Mouse (Mus musculus): ENCODE measurements around the gene Krt82. TPM values are rescaled to one million over a fixed set of nuclear protein-coding genes. Genes with fewer than 3 reads are reported as not detected.

The Krt82 gene
- polyA plus RNA-seq, 1 experiment from 2014 or later, result not detected

- H3K9ac ChIP-seq (replicated peaks; ENCODE audit: low read length), result no peak within 1 kb of the TSS
- DNase-seq (no peak), ATAC-seq (ENCODE audit: low FRiP score, low TSS enrichment) (no peak)
- no peaks in the 10 kb centered on the region for H3K27me3 ChIP-seq (ENCODE audit: control insufficient read depth, insufficient read depth, low read length)
- no peak within 1 kb of the TSS for H3K27ac ChIP-seq (replicated peaks; ENCODE audit: low read depth, low read length)
- WGBS, result 67% methylated on average over 5 of the region's 5 CpGs
- no peaks in the 10 kb centered on the region for H3K36me3 ChIP-seq (ENCODE audit: control insufficient read depth, insufficient read depth, low read length)
- H3K4me1 ChIP-seq (ENCODE audit: control insufficient read depth, insufficient read depth, low read length), result no peaks in the 10 kb centered on the region
- H3K4me3 ChIP-seq (replicated peaks; ENCODE audit: low read depth, low read length), result no peak within 1 kb of the TSS
- no peaks in the 10 kb centered on the region for H3K9me3 ChIP-seq (ENCODE audit: control insufficient read depth, low read length)
- no peak within 1 kb of the TSS for H3K4me2 ChIP-seq (ENCODE audit: low read length)
These were observed 12.4 kb upstream of the Krt82 start, which contains the start of gene Krt90 for GRCm38 (mm10) chr15:101562850-101563249. Gene Krt90 (minus strand): TSS chr15:101562950.

- no peak for ATAC-seq (ENCODE audit: low FRiP score, low TSS enrichment)
- H3K27ac ChIP-seq (replicated peaks; ENCODE audit: low read depth, low read length), result no peak overlapping the region
- no peak overlapping the region for H3K4me3 ChIP-seq (replicated peaks; ENCODE audit: low read depth, low read length)
- H3K9me3 ChIP-seq (ENCODE audit: control insufficient read depth, low read length), result no peaks in the 10 kb centered on the region
- no peak overlapping the region for H3K9ac ChIP-seq (replicated peaks; ENCODE audit: low read length)
- 6% methylated on average over 7 of the region's 7 CpGs for WGBS
- no peak for DNase-seq
- no peaks in the 10 kb centered on the region; the same call in 1 of the 2 replicates for H3K4me1 ChIP-seq (ENCODE audit: control insufficient read depth, insufficient read depth, low read length)
- no peaks in the 10 kb centered on the region for H3K36me3 ChIP-seq (ENCODE audit: control insufficient read depth, insufficient read depth, low read length)
- no peak overlapping the region for H3K4me2 ChIP-seq (ENCODE audit: low read length)
- H3K27me3 ChIP-seq (ENCODE audit: control insufficient read depth, insufficient read depth, low read length), result no peaks in the 10 kb centered on the region
These were observed 7.7 kb upstream of the Krt82 start for GRCm38 (mm10) chr15:101558034-101558646.

- WGBS, result under 1% methylated on average over 11 of the region's 11 CpGs
- Histone ChIP-seq H3K4me2 (ENCODE audit: low read length) (peak overlapping the region; percentile 26), H3K27ac (replicated peaks; ENCODE audit: low read depth, low read length) (no peak overlapping the region), H3K9me3 (ENCODE audit: control insufficient read depth, low read length) (no peaks in the 10 kb centered on the region), H3K27me3 (ENCODE audit: control insufficient read depth, insufficient read depth, low read length) (no peaks in the 10 kb centered on the region; the same call in 1 of the 2 replicates), H3K9ac (replicated peaks; ENCODE audit: low read length) (no peak overlapping the region), H3K4me1 (ENCODE audit: control insufficient read depth, insufficient read depth, low read length) (no peaks in the 10 kb centered on the region; the same call in 1 of the 2 replicates), H3K4me3 (replicated peaks; ENCODE audit: low read depth, low read length) (no peak overlapping the region), H3K36me3 (ENCODE audit: control insufficient read depth, insufficient read depth, low read length) (no peaks in the 10 kb centered on the region)
- ATAC-seq (ENCODE audit: low FRiP score, low TSS enrichment) (0 out of 2 replicates have a peak, but pooled peaks have one; percentile 40), DNase-seq (peak; percentile 72)
These were observed 2.7 kb upstream of the Krt82 start for GRCm38 (mm10) chr15:101553169-101553568.

GRCm38 (mm10) chr15:101552188-101552587 is 1.7 kb upstream of the Krt82 start:
- no peaks in the 10 kb centered on the region; the same call in 1 of the 2 replicates for H3K4me1 ChIP-seq (ENCODE audit: control insufficient read depth, insufficient read depth, low read length)
- H3K9me3 ChIP-seq (ENCODE audit: control insufficient read depth, low read length), result no peaks in the 10 kb centered on the region
- no peak overlapping the region for H3K4me2 ChIP-seq (ENCODE audit: low read length)
- H3K36me3 ChIP-seq (ENCODE audit: control insufficient read depth, insufficient read depth, low read length), result no peaks in the 10 kb centered on the region
- WGBS, result 89% methylated on average over 8 of the region's 8 CpGs
- no peak overlapping the region for H3K27ac ChIP-seq (replicated peaks; ENCODE audit: low read depth, low read length)
- ATAC-seq (ENCODE audit: low FRiP score, low TSS enrichment) (no peak), DNase-seq (no peak)
- H3K27me3 ChIP-seq (ENCODE audit: control insufficient read depth, insufficient read depth, low read length), result no peaks in the 10 kb centered on the region; the same call in 1 of the 2 replicates
- no peak overlapping the region for H3K4me3 ChIP-seq (replicated peaks; ENCODE audit: low read depth, low read length)
- no peak overlapping the region for H3K9ac ChIP-seq (replicated peaks; ENCODE audit: low read length)

GRCm38 (mm10) chr15:101544478-101544877 is 6.0 kb downstream of the Krt82 start:
- no peak for DNase-seq
- WGBS, result 57% methylated on average over 3 of the region's 3 CpGs
- ATAC-seq (ENCODE audit: low FRiP score, low TSS enrichment), result no peak

GRCm38 (mm10) chr15:101542543-101542942 is 7.9 kb downstream of the Krt82 start:
- DNase-seq (no peak), ATAC-seq (ENCODE audit: low FRiP score, low TSS enrichment) (no peak)
- H3K4me2 ChIP-seq (ENCODE audit: low read length), result no peak overlapping the region
- no peaks in the 10 kb centered on the region for H3K9me3 ChIP-seq (ENCODE audit: control insufficient read depth, low read length)
- H3K36me3 ChIP-seq (ENCODE audit: control insufficient read depth, insufficient read depth, low read length), result no peaks in the 10 kb centered on the region
- H3K9ac ChIP-seq (replicated peaks; ENCODE audit: low read length), result no peak overlapping the region
- WGBS, result 56% methylated on average over 9 of the region's 9 CpGs
- H3K27me3 ChIP-seq (ENCODE audit: control insufficient read depth, insufficient read depth, low read length), result no peaks in the 10 kb centered on the region
- no peak overlapping the region for H3K27ac ChIP-seq (replicated peaks; ENCODE audit: low read depth, low read length)
- no peaks in the 10 kb centered on the region for H3K4me1 ChIP-seq (ENCODE audit: control insufficient read depth, insufficient read depth, low read length)
- no peak overlapping the region for H3K4me3 ChIP-seq (replicated peaks; ENCODE audit: low read depth, low read length)

More at GRCm38 (mm10) chr15:101544478-101544877, 6.0 kb downstream of the Krt82 start:
- Histone ChIP-seq H3K27ac (replicated peaks; ENCODE audit: low read depth, low read length) (no peak overlapping the region), H3K27me3 (ENCODE audit: control insufficient read depth, insufficient read depth, low read length) (no peaks in the 10 kb centered on the region), H3K36me3 (ENCODE audit: control insufficient read depth, insufficient read depth, low read length) (no peaks in the 10 kb centered on the region), H3K4me2 (ENCODE audit: low read length) (no peak overlapping the region), H3K9ac (replicated peaks; ENCODE audit: low read length) (no peak overlapping the region), H3K4me3 (replicated peaks; ENCODE audit: low read depth, low read length) (no peak overlapping the region), H3K9me3 (ENCODE audit: control insufficient read depth, low read length) (no peaks in the 10 kb centered on the region), H3K4me1 (ENCODE audit: control insufficient read depth, insufficient read depth, low read length) (no peaks in the 10 kb centered on the region)

GRCm38 (mm10) chr15:101538580-101538900 is 11.9 kb downstream of the Krt82 start:
- Histone ChIP-seq H3K4me2 (ENCODE audit: low read length) (no peak overlapping the region), H3K4me3 (replicated peaks; ENCODE audit: low read depth, low read length) (no peak overlapping the region), H3K36me3 (ENCODE audit: control insufficient read depth, insufficient read depth, low read length) (no peaks in the 10 kb centered on the region), H3K9ac (replicated peaks; ENCODE audit: low read length) (no peak overlapping the region), H3K4me1 (ENCODE audit: control insufficient read depth, insufficient read depth, low read length) (no peaks in the 10 kb centered on the region), H3K9me3 (ENCODE audit: control insufficient read depth, low read length) (no peaks in the 10 kb centered on the region), H3K27ac (replicated peaks; ENCODE audit: low read depth, low read length) (no peak overlapping the region), H3K27me3 (ENCODE audit: control insufficient read depth, insufficient read depth, low read length) (no peaks in the 10 kb centered on the region)
- WGBS, result 65% methylated on average over 4 of the region's 4 CpGs
- ATAC-seq (ENCODE audit: low FRiP score, low TSS enrichment) (no peak), DNase-seq (no peak)

GRCm38 (mm10) chr15:101537864-101538579 is 12.4 kb downstream of the Krt82 start:
- Histone ChIP-seq H3K4me2 (ENCODE audit: low read length) (no peak overlapping the region), H3K4me1 (ENCODE audit: control insufficient read depth, insufficient read depth, low read length) (no peaks in the 10 kb centered on the region), H3K9me3 (ENCODE audit: control insufficient read depth, low read length) (no peaks in the 10 kb centered on the region), H3K4me3 (replicated peaks; ENCODE audit: low read depth, low read length) (no peak overlapping the region), H3K27ac (replicated peaks; ENCODE audit: low read depth, low read length) (no peak overlapping the region), H3K9ac (replicated peaks; ENCODE audit: low read length) (no peak overlapping the region), H3K27me3 (ENCODE audit: control insufficient read depth, insufficient read depth, low read length) (no peaks in the 10 kb centered on the region), H3K36me3 (ENCODE audit: control insufficient read depth, insufficient read depth, low read length) (no peaks in the 10 kb centered on the region)
- ATAC-seq (ENCODE audit: low FRiP score, low TSS enrichment) (no peak), DNase-seq (no peak)
- WGBS, result 47% methylated on average over 7 of the region's 7 CpGs

Measured in midbrain, embryonic 14.5 days (tissue).